Mouse (Mus musculus): Measurements from ENCODE around the gene Rab3a. TPM values are rescaled to one million over a fixed set of nuclear protein-coding genes. Genes with fewer than 3 reads are reported as not detected.

The Rab3a gene
- polyA plus RNA-seq, 1 experiment from 2014 or later: 319 TPM

DNA sequence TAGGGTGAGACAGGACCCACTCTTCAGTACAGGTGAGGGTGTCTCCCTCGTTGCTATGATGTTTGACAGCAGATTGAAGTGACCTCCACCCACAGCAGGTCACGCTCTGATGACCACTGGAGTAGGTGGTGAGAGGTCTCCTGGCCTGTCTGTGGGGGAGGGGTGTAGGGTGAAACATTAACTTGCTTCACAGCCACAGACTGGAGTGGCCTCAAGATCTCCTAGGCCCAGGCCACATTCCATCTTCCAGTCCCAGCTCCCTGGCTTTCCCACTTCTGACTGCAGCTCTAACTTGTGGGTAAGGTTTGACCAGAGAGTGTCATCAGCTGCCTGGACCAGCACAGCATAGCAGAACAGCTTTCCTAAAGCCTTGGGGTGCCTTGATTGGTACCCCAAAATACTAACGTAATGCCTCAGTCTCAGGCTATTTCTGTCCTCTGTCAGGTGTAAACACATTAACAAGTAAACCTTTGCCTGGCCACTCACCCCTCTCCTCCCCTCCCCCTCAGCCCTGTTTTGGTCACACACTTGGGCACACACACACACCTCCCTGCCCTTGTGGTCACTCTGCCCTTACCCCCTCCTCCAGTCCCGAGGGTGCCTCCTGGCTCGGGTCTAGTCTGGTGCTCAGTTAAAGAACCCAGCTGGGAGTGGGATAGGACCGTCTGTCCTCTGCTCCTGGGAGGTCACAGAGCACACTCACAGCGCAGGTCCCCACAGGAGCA is 30.8 kb upstream of the Rab3a start, which contains the start of gene Pde4c:
TSS of gene Pde4c (plus strand) at position 235 of the 725 bp plus-strand sequence.
- H3K36me3 ChIP-seq: no peaks in the 10 kb centered on the region
- H3K27ac ChIP-seq (replicated peaks): no peak within 1 kb of the TSS
- no peak within 1 kb of the TSS for H3K4me2 ChIP-seq (replicated peaks)
- H3K4me1 ChIP-seq: no peaks in the 10 kb centered on the region
- H3K9me3 ChIP-seq: no peaks in the 10 kb centered on the region
- H3K4me3 ChIP-seq: no peak within 1 kb of the TSS
- no peak for ATAC-seq (replicated peaks)
- 68% methylated on average over 7 of the region's 7 CpGs for WGBS
- H3K27me3 ChIP-seq: peaks cover 9% of the 10 kb centered on the region
- H3K9ac ChIP-seq (replicated peaks): no peak within 1 kb of the TSS

DNA sequence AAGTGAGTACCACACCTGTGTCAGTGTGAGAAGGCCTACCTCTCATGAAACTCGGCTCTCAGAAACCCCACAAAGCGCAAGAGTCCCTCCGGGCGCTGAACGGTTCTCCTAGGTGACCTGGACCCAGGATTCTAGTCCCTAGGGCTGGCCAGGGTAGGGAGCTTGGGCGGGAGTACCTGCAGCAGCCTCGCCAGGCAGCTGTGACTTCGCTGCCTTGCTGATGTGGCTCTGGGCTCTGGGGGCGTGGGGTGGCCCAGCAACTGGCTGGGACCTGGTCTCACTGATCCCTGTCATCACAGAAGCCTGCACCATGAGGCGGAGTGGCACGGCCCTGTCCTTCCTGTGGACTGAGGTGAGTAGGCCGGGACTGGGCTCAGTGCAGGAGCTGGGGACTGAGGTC is 30.3 kb upstream of the Rab3a start:
- Histone ChIP-seq H3K27ac (replicated peaks) (no peak overlapping the region), H3K4me2 (replicated peaks) (no peak overlapping the region), H3K4me1 (no peaks in the 10 kb centered on the region), H3K27me3 (peaks cover 12% of the 10 kb centered on the region), H3K9me3 (no peaks in the 10 kb centered on the region), H3K36me3 (no peaks in the 10 kb centered on the region), H3K9ac (replicated peaks) (no peak overlapping the region), H3K4me3 (no peak overlapping the region)
- WGBS: 82% methylated on average over 12 of the region's 12 CpGs
- no peak for ATAC-seq (replicated peaks)

DNA sequence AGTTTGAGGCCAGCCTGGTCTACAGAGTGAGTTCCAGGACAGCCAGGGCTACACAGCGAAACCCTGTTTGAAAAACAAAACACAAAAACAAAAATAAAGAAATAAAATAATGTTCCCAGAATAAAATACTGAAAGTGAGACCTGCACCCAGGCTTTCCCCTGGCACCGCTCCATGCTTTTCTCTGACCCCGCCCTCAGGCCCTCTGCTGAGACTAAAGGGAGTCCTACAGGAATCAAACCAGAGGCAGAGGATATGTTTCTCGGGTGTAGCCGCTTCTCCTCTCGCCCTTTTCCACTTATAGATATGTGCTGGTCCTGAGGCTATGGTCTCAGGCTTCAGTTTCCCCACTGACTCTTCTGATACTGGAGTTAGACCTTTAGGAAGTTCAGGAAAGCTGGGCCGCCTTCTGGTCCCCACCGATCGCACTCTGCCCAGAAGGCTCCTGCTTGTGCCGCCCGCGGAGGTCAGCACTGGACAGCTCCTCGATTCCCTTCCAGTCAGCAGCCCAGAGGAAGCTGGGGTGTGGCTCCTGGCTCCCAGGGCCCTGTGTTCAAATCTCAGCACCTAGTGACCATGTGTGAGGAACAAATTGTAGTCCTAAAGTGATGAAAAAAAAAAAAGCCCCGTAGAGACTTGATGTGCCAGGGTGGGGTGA is 28.6 kb upstream of the Rab3a start:
- no peak for ATAC-seq (replicated peaks)
- 34% methylated on average over 14 of the region's 14 CpGs for WGBS

DNA sequence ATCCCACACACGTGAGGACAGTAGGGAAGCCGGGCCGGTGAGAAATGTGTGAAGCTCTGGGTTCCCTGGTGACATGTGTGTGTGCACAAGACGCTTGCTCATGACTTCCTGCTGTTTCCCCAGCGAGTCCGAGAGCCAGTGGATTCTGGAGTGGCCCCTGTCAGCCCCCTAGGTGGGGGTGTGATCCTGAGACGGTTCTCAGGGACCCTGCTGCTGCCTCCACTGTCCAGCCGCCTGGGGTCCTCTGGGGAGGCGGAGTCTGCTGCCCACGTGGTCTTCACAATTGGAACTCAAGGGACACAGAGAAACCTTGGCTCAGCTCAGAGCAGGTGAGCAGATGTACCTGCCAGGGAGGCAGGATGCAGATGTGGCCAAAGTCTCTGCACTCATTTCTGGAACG is 27.8 kb upstream of the Rab3a start:
- Histone ChIP-seq H3K9me3 (no peaks in the 10 kb centered on the region), H3K27ac (replicated peaks) (no peak overlapping the region), H3K4me1 (0 out of 2 replicates have a peak, but pooled peaks cover 4% of the 10 kb centered on the region), H3K4me3 (no peak overlapping the region), H3K36me3 (no peaks in the 10 kb centered on the region), H3K27me3 (peaks cover 27% of the 10 kb centered on the region), H3K9ac (replicated peaks) (no peak overlapping the region), H3K4me2 (replicated peaks) (no peak overlapping the region)
- ATAC-seq (replicated peaks): no peak
- WGBS: 45% methylated on average over 11 of the region's 11 CpGs

More for the DNA sequence above, 28.6 kb upstream of the Rab3a start:
- 0 out of 2 replicates have a peak, but pooled peaks cover 4% of the 10 kb centered on the region for H3K4me1 ChIP-seq
- no peak overlapping the region for H3K27ac ChIP-seq (replicated peaks)
- H3K27me3 ChIP-seq: peaks cover 24% of the 10 kb centered on the region
- H3K9ac ChIP-seq (replicated peaks): no peak overlapping the region
- H3K36me3 ChIP-seq: no peaks in the 10 kb centered on the region
- H3K4me3 ChIP-seq: no peak overlapping the region
- no peaks in the 10 kb centered on the region for H3K9me3 ChIP-seq
- no peak overlapping the region for H3K4me2 ChIP-seq (replicated peaks)

DNA sequence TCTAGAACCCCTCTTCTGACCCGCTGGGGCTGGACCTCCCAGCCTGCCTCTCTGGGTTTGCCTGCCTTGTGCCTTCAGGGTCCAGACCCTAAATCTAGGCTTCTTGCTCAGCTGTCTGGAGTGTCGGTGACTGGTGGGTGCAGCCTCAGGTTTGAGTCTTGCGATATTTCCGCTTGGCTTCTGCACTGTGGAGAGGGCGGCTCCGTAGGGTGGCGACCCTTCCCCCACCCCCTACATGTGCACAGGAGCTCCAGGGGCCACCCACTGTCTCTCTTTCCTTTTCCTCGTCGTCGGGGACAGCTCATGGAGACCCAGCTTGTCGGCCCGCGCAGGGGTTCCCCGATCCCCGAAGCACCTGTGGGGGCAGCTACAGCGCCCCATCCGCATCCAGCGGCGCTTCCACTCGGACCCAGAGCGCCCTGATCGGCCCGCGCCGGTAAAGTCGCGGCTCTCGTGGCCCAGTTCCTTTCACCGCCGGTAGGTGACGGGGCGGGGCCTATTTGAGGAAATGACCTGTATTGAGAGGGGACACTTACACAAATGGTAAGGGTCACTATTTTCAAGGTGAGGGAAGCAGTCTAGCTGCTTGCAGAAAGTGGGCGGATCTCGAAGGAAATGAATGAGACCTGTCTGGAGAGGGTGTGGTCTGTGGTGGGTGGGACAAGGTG is 24.5 kb upstream of the Rab3a start:
- no peak overlapping the region for H3K27ac ChIP-seq (replicated peaks)
- H3K4me3 ChIP-seq: peak overlapping the region; percentile 19; the same call in 1 of the 2 replicates
- H3K9me3 ChIP-seq: no peaks in the 10 kb centered on the region
- no peak overlapping the region for H3K9ac ChIP-seq (replicated peaks)
- H3K36me3 ChIP-seq: no peaks in the 10 kb centered on the region
- no peak for ATAC-seq (replicated peaks)
- 0 out of 2 replicates have a peak, but pooled peaks cover 4% of the 10 kb centered on the region for H3K4me1 ChIP-seq
- 3% methylated on average over 34 of the region's 34 CpGs for WGBS
- H3K4me2 ChIP-seq (replicated peaks): peak overlapping the region; percentile 36; the same call in 1 of the 2 replicates
- peaks cover 27% of the 10 kb centered on the region for H3K27me3 ChIP-seq

DNA sequence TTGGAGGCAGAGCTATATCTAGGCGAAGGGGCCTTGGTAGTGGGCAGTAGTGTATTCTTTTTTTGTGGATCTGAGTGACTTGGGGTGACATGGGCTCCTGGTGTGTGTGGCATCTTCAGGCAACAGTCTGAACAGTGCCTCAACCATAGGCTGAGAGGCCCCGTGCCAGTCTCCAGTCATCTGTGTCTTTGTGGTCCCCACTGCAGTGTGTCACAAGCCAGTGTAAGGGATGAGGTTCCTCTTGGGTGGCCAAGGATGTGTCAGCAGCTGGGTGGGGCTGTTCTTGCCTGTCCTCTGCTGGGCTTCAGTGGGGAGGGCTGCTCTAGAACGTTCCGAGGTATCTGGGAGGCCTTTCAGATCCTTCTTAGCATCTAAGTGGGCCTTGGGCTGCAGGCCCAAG is 23.5 kb upstream of the Rab3a start:
- Histone ChIP-seq H3K36me3 (no peaks in the 10 kb centered on the region), H3K27ac (replicated peaks) (no peak overlapping the region), H3K9me3 (no peaks in the 10 kb centered on the region), H3K27me3 (peaks cover 30% of the 10 kb centered on the region), H3K4me3 (no peak overlapping the region), H3K9ac (replicated peaks) (no peak overlapping the region), H3K4me2 (replicated peaks) (no peak overlapping the region), H3K4me1 (0 out of 2 replicates have a peak, but pooled peaks cover 4% of the 10 kb centered on the region)
- 89% methylated on average over 4 of the region's 4 CpGs for WGBS
- ATAC-seq (replicated peaks): no peak

DNA sequence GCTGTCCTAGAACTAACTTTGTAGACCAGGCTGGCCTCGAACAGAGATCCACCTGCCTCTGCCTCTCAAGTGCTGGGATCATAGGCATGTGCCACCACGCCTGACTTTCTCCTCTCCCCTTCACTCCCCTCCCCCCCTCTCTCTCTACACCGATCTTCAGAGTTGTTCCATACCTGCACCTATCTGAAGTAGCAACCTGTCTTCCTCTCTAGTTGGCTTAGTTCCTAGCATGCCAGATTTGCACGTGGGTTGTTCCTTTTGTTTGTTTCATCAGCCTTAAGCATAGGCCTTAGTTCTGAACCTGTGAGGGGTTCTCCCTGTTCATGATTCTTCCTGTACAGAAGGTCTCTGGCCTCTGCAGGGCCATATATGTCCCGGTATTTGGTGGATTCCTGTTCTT is 16.8 kb upstream of the Rab3a start:
- Histone ChIP-seq H3K9ac (replicated peaks) (no peak overlapping the region), H3K4me2 (replicated peaks) (no peak overlapping the region), H3K4me3 (no peak overlapping the region), H3K27ac (replicated peaks) (no peak overlapping the region), H3K36me3 (no peaks in the 10 kb centered on the region), H3K4me1 (peaks cover under 1% of the 10 kb centered on the region; the same call in 1 of the 2 replicates), H3K27me3 (peaks cover 24% of the 10 kb centered on the region), H3K9me3 (no peaks in the 10 kb centered on the region)
- no peak for ATAC-seq (replicated peaks)
- WGBS: 69% methylated on average over 5 of the region's 5 CpGs

DNA sequence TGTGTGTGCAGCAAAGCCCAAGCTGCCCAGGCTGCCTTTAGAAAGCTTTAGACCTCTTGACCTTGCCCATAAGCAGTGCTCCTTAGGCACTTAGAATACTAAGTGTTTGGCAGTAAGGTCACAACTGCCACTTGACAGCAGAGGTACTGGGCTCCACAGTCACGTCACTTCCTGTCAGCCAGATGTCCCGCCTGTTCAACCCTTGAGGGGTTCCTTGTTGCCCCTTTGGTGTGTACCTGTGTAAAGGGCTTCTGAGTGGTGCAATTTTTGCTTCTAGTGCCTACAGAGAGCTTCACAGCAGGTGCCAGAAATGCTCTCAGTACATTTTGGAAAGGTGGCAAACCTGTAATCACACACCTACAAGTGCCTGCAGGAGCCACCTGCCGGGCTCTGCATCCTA is 16.3 kb upstream of the Rab3a start:
- no peak overlapping the region for H3K4me2 ChIP-seq (replicated peaks)
- H3K9ac ChIP-seq (replicated peaks): no peak overlapping the region
- no peak for ATAC-seq (replicated peaks)
- H3K36me3 ChIP-seq: no peaks in the 10 kb centered on the region
- peaks cover 29% of the 10 kb centered on the region for H3K27me3 ChIP-seq
- H3K4me3 ChIP-seq: no peak overlapping the region
- no peaks in the 10 kb centered on the region for H3K9me3 ChIP-seq
- WGBS: 73% methylated on average over 3 of the region's 3 CpGs
- H3K27ac ChIP-seq (replicated peaks): no peak overlapping the region
- peaks cover 6% of the 10 kb centered on the region for H3K4me1 ChIP-seq

DNA sequence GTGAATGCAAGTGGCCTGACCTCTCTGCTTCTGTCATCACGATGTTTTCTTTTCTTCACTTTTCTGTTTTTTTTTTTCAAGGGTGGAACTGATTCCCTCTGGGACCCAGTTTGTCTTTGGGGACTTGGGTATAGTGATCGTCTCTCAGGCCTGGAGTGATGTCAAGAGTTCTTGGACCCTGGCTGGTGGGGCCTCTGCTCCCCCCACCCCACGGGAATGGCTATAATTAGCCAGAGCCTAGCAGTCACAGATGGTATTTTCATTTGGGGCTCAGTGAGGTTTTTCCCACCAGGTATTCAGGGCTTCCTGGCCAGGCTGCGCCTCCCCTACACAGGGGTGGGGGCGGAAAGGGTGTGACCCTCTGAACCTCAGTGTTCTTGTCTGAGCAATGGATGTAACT is 12.8 kb upstream of the Rab3a start:
- Histone ChIP-seq H3K4me2 (replicated peaks) (no peak overlapping the region), H3K36me3 (no peaks in the 10 kb centered on the region), H3K4me3 (no peak overlapping the region), H3K9me3 (no peaks in the 10 kb centered on the region), H3K9ac (replicated peaks) (no peak overlapping the region), H3K4me1 (peaks cover 18% of the 10 kb centered on the region), H3K27ac (replicated peaks) (no peak overlapping the region), H3K27me3 (peaks cover 55% of the 10 kb centered on the region)
- no peak for ATAC-seq (replicated peaks)
- 54% methylated on average over 5 of the region's 5 CpGs for WGBS

DNA sequence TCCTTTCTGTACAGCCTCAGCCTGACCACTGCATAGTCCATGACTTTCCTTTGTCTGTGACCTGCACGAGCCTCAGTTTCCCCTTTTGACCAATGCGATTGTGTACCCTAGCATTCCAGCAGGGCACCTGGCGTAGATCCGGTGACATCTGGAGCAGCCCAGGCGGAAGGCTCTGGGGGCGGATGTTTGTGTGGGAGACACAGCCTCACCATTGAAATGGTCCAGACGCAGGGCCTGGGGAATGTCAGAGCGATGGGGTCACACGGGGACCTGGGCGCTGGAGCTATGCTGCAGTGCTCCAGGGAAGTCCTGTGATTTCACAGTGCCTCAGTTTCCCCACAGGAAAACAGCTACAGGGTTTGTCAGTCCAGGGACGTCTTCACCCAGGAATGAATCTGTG is 12.3 kb upstream of the Rab3a start:
- no peaks in the 10 kb centered on the region for H3K9me3 ChIP-seq
- peaks cover 58% of the 10 kb centered on the region for H3K27me3 ChIP-seq
- no peaks in the 10 kb centered on the region for H3K36me3 ChIP-seq
- peaks cover 18% of the 10 kb centered on the region for H3K4me1 ChIP-seq
- H3K4me2 ChIP-seq (replicated peaks): no peak overlapping the region
- H3K9ac ChIP-seq (replicated peaks): no peak overlapping the region
- ATAC-seq (replicated peaks): no peak
- H3K4me3 ChIP-seq: no peak overlapping the region
- 73% methylated on average over 11 of the region's 11 CpGs for WGBS
- no peak overlapping the region for H3K27ac ChIP-seq (replicated peaks)

DNA sequence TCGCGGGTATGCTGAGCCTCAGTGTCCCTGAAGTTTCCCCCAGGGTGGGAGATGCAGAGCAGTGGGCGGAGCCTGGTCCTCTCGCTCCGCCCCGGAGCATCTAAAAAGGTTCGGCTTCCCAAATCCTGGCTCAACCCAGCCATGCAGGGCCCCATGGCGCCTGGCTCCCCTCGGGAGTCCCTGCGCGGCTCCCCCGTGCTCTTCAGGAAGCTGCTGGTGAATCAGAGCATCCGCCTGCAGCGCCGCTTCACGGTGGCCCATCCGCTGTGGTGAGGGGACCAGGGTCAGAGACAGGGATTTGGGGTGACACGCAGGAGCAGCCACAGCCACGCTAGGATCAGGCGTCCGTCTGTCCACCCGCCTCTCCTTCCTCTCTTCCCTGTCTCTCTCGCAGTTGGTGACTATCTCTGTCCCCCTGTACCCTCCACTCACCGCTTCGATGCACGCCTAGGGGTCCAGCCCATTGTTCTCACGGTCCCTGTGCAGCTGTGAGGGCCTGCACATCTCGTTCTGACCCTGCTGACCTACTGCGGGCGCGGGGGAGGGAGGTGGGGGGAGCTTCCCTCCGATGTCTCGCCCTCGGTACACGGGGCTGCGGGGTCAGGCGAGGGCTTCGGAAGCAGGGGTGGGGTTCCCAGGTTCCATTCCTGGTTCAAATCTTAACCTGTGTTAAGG is 11.4 kb upstream of the Rab3a start:
- Histone ChIP-seq H3K36me3 (no peaks in the 10 kb centered on the region), H3K4me3 (peak overlapping the region; percentile 37; the same call in 1 of the 2 replicates), H3K9me3 (no peaks in the 10 kb centered on the region), H3K4me1 (peaks cover 18% of the 10 kb centered on the region), H3K27ac (replicated peaks) (no peak overlapping the region), H3K27me3 (peaks cover 58% of the 10 kb centered on the region), H3K9ac (replicated peaks) (peak overlapping the region; percentile 32; the same call in 1 of the 2 replicates), H3K4me2 (replicated peaks) (peak overlapping the region; percentile 50)
- 0 out of 2 replicates have a peak, but pooled peaks have one; percentile 21 for ATAC-seq (replicated peaks)
- WGBS: 2% methylated on average over 38 of the region's 38 CpGs
